Mouse (Mus musculus) embryonic facial prominence, embryonic 13.5 days (tissue): ENCODE results near the gene Creb1. TPM values are rescaled to one million over a fixed set of nuclear protein-coding genes. Genes with fewer than 3 reads are reported as not detected.

Experiments used
- polyA plus RNA-seq: library from polyadenylated mRNA; unstranded; fragments of >200 nt; fragmentation: Nextera tagmentation; extraction: Ambion mirVana; gene quantifications from 2 replicates; pipeline ENCODE4 v1.2.1, GENCODE M21; 2015

The Creb1 gene
- polyA plus RNA-seq, 1 experiment from 2014 or later, result 37.5 TPM

Other genes with a start within 250 kb of the Creb1 start
- gene Mettl21a, start 84.6 kb downstream of the Creb1 start, polyA plus RNA-seq, result 18.7 and 23.0 TPM in 2 replicates
- 5.5 and 5.6 TPM in 2 replicates for gene Ccnyl1, start 157.8 kb downstream of the Creb1 start, polyA plus RNA-seq
- 1.1 and 2.0 TPM in 2 replicates for gene Fzd5, start 205.1 kb downstream of the Creb1 start, polyA plus RNA-seq